Mouse (Mus musculus): ENCODE data around the gene Gclm. TPM values are rescaled to one million over a fixed set of nuclear protein-coding genes. Genes with fewer than 3 reads are reported as not detected.
A peak's percentile ranks its signal among the peaks of the same experiment; 100 is the strongest.

Gclm gene
- 391 and 407 TPM in 2 replicates for polyA plus RNA-seq (2015; fragmentation: Nextera tagmentation; extraction: Ambion mirVana)

- H3K9me3 ChIP-seq (ENCODE audit: low read length), result no peaks in the 10 kb centered on the region
- DNase-seq, result peak; percentile 93
- peaks cover 5% of the 10 kb centered on the region; the same call in 1 of the 2 replicates for H3K36me3 ChIP-seq (replicated peaks; ENCODE audit: insufficient read depth, low read length)
- peak within 1 kb of the TSS; percentile 87 for H3K4me3 ChIP-seq (ENCODE audit: low read depth, low read length)
- peak within 1 kb of the TSS; percentile 97 for H3K9ac ChIP-seq (replicated peaks)
- peaks cover 29% of the 10 kb centered on the region for H3K4me1 ChIP-seq (ENCODE audit: insufficient read depth)
- TF ChIP-seq CTCF (IDR thresholded peaks at IDR 0.05; ENCODE audit: low read depth) (peak; percentile 46), EP300 (IDR thresholded peaks at IDR 0.05; ENCODE audit: low read depth) (peak; percentile 54; the same call in 1 of the 2 replicates)
- H3K4me2 ChIP-seq (ENCODE audit: low read depth, low read length), result peak within 1 kb of the TSS; percentile 67
- H3K27ac ChIP-seq (ENCODE audit: low read depth), result peak within 1 kb of the TSS; percentile 99
- ATAC-seq, result peak; percentile 89
- under 1% methylated on average over 67 of the region's 90 CpGs for WGBS (ENCODE audit: insufficient replicate concordance)
- no peaks in the 10 kb centered on the region for H3K27me3 ChIP-seq (ENCODE audit: insufficient read depth, low read length)
Observed at GRCm38 (mm10) chr3:122245215-122245877, at the start of gene Gclm. Gene Gclm, plus strand, starts transcription at chr3:122245557.

DNA sequence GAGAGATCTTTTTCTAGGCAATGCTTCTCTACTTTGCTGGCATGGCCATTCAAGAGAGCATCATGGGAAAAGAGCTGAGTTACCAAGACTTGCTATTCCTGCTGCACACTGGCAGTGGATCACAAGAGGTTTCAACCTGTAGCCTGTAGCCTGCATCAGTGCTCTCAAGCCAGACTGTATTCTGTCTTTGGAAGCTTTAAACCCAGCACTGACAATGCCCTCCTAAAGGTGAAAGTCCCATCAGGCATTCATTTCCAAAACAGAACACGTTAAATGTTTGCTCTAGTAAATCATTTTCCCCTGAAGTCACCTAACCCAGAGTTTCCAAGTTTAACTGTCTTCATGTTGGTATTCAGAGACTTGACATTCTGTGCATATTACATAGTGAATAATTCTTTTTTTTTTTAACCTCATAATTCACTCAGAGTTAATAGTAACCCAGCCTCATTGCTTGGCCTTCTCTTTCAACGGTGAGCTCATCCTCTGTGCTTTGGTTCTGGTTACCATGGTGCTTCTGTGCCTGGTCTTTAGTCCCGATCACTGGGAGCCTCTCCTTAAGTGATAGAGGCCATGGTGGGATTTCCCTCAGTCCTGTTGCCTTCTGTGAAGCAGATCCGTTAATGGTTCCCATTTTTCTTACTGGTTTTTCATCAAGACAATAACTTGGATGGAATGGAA is 48.6 kb upstream of the Gclm start:
- H3K4me1 ChIP-seq (ENCODE audit: insufficient read depth), result peaks cover 34% of the 10 kb centered on the region
- peak; percentile 20; the same call in 1 of the 2 replicates for ATAC-seq
- no peak for TF ChIP-seq EP300 (IDR thresholded peaks at IDR 0.05; ENCODE audit: low read depth)
- TF ChIP-seq CTCF (IDR thresholded peaks at IDR 0.05; ENCODE audit: low read depth), result no peak
- H3K27ac ChIP-seq (ENCODE audit: low read depth), result peak overlapping the region; percentile 81
- no peaks in the 10 kb centered on the region for H3K9me3 ChIP-seq (ENCODE audit: low read length)
- H3K27me3 ChIP-seq (ENCODE audit: insufficient read depth, low read length), result no peaks in the 10 kb centered on the region
- DNase-seq, result no peak
- no peaks in the 10 kb centered on the region for H3K36me3 ChIP-seq (replicated peaks; ENCODE audit: insufficient read depth, low read length)
- no peak overlapping the region for H3K4me3 ChIP-seq (ENCODE audit: low read depth, low read length)
- 61% methylated on average over 4 of the region's 4 CpGs for WGBS (ENCODE audit: insufficient replicate concordance)
- H3K9ac ChIP-seq (replicated peaks), result no peak overlapping the region
- H3K4me2 ChIP-seq (ENCODE audit: low read depth, low read length), result no peak overlapping the region; the same call in 1 of the 2 replicates

- Histone ChIP-seq H3K36me3 (replicated peaks; ENCODE audit: insufficient read depth, low read length) (no peaks in the 10 kb centered on the region), H3K9me3 (ENCODE audit: low read length) (no peaks in the 10 kb centered on the region), H3K9ac (replicated peaks) (no peak overlapping the region), H3K4me3 (ENCODE audit: low read depth, low read length) (no peak overlapping the region), H3K4me1 (ENCODE audit: insufficient read depth) (peaks cover 42% of the 10 kb centered on the region), H3K27ac (ENCODE audit: low read depth) (peak overlapping the region; percentile 81), H3K27me3 (ENCODE audit: insufficient read depth, low read length) (no peaks in the 10 kb centered on the region), H3K4me2 (ENCODE audit: low read depth, low read length) (no peak overlapping the region)
- TF ChIP-seq EP300 (IDR thresholded peaks at IDR 0.05; ENCODE audit: low read depth) (no peak), CTCF (IDR thresholded peaks at IDR 0.05; ENCODE audit: low read depth) (no peak)
- ATAC-seq (no peak), DNase-seq (no peak)
- 45% methylated on average over 2 of the region's 2 CpGs for WGBS (ENCODE audit: insufficient replicate concordance)
Observed at GRCm38 (mm10) chr3:122198532-122198931, 46.8 kb upstream of the Gclm start.

DNA sequence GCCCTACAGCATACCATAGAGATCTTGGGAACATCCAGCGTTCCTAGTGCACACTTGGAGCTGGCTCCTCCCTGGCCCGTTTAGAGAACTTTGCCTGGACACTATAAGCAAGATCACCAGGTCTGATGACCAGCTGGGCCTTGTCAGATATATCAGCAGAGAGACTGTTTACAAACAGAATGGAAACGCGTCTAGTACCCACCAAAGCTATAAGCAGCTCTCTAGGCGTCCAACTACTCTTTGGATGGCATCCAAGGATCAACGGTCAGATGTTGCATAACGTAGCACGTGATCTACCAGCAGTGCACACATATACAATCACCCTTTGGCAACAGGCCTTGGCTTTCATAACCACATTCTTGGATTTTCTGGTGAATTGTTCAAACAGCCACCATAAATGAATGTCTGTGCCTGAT is 46.4 kb upstream of the Gclm start:
- ATAC-seq (peak; percentile 90), DNase-seq (peak; percentile 83)
- H3K4me1 ChIP-seq (ENCODE audit: insufficient read depth), result peaks cover 42% of the 10 kb centered on the region
- H3K27ac ChIP-seq (ENCODE audit: low read depth), result peak overlapping the region; percentile 81
- no peaks in the 10 kb centered on the region for H3K27me3 ChIP-seq (ENCODE audit: insufficient read depth, low read length)
- H3K9ac ChIP-seq (replicated peaks), result no peak overlapping the region
- H3K9me3 ChIP-seq (ENCODE audit: low read length), result no peaks in the 10 kb centered on the region
- H3K4me3 ChIP-seq (ENCODE audit: low read depth, low read length), result no peak overlapping the region
- H3K4me2 ChIP-seq (ENCODE audit: low read depth, low read length), result no peak overlapping the region
- H3K36me3 ChIP-seq (replicated peaks; ENCODE audit: insufficient read depth, low read length), result no peaks in the 10 kb centered on the region
- peak; percentile 82 for TF ChIP-seq EP300 (IDR thresholded peaks at IDR 0.05; ENCODE audit: low read depth)
- TF ChIP-seq CTCF (IDR thresholded peaks at IDR 0.05; ENCODE audit: low read depth), result no peak
- WGBS (ENCODE audit: insufficient replicate concordance), result 43% methylated on average over 8 of the region's 8 CpGs

DNA sequence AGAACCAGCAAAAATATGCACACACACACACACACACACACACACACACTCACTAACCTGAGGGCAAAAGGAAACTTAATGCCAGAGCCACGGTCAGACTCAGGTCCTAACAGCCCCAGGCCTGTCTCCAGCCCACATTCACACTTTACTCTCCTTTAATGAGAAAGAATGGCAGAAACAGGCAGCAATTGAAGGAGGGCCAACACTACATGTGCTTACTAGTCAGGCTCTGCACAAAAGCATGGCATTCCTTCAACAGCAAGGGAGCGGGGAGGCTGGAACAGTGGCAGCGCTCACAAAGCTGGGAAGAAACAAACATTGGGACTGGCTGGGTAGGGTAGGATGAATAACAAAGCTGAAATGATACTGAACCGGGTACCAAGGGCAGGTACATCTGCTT is 45.8 kb upstream of the Gclm start:
- DNase-seq (no peak), ATAC-seq (no peak)
- no peaks in the 10 kb centered on the region for H3K9me3 ChIP-seq (ENCODE audit: low read length)
- H3K4me1 ChIP-seq (ENCODE audit: insufficient read depth), result peaks cover 42% of the 10 kb centered on the region
- peak overlapping the region; percentile 72 for H3K27ac ChIP-seq (ENCODE audit: low read depth)
- H3K36me3 ChIP-seq (replicated peaks; ENCODE audit: insufficient read depth, low read length), result no peaks in the 10 kb centered on the region
- no peak overlapping the region for H3K4me3 ChIP-seq (ENCODE audit: low read depth, low read length)
- TF ChIP-seq EP300 (IDR thresholded peaks at IDR 0.05; ENCODE audit: low read depth) (no peak), CTCF (IDR thresholded peaks at IDR 0.05; ENCODE audit: low read depth) (no peak)
- 80% methylated on average over 4 of the region's 4 CpGs for WGBS (ENCODE audit: insufficient replicate concordance)
- no peak overlapping the region for H3K4me2 ChIP-seq (ENCODE audit: low read depth, low read length)
- H3K9ac ChIP-seq (replicated peaks), result no peak overlapping the region
- H3K27me3 ChIP-seq (ENCODE audit: insufficient read depth, low read length), result no peaks in the 10 kb centered on the region

DNA sequence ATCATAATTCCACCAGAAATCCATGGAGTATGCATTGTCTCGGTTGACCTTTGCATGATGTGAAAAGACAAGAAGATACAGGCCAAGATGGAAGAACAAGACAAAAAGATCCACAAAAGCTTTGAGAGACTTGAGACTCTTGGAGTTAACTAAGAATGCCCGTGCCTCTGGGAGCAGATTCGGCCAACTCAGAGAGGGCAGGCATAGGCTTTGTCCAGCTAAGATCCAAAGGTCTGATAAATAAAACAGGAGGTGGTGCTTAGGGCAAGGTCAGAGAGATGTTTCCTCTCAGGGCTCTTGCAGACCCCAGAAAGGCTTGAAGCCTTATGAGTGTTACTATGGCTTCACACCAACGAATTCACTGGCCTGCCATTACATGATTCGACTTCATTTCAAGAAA is 45.3 kb upstream of the Gclm start:
- Histone ChIP-seq H3K4me1 (ENCODE audit: insufficient read depth) (peaks cover 42% of the 10 kb centered on the region), H3K36me3 (replicated peaks; ENCODE audit: insufficient read depth, low read length) (no peaks in the 10 kb centered on the region), H3K4me2 (ENCODE audit: low read depth, low read length) (no peak overlapping the region), H3K27ac (ENCODE audit: low read depth) (peak overlapping the region; percentile 72), H3K4me3 (ENCODE audit: low read depth, low read length) (no peak overlapping the region), H3K9ac (replicated peaks) (no peak overlapping the region), H3K9me3 (ENCODE audit: low read length) (no peaks in the 10 kb centered on the region), H3K27me3 (ENCODE audit: insufficient read depth, low read length) (no peaks in the 10 kb centered on the region)
- ATAC-seq (no peak), DNase-seq (no peak)
- TF ChIP-seq EP300 (IDR thresholded peaks at IDR 0.05; ENCODE audit: low read depth) (no peak), CTCF (IDR thresholded peaks at IDR 0.05; ENCODE audit: low read depth) (no peak)
- 69% methylated on average over 5 of the region's 5 CpGs for WGBS (ENCODE audit: insufficient replicate concordance)
